Mouse (Mus musculus) olfactory bulb, adult 2 months (tissue): ENCODE measurements around the gene Ift122. TPM values are rescaled to one million over a fixed set of nuclear protein-coding genes. Genes with fewer than 3 reads are reported as not detected.

Experiments used
- H3K27ac ChIP-seq: fragments of 200-500 bp; 2 replicates; pipeline ENCODE4 v1.5.1; 2012; ENCODE audit warnings: low read depth, low read length; ENCODE audit not compliant: insufficient read depth
- H3K4me1 ChIP-seq: fragments of 200-500 bp; 2 replicates; pipeline ENCODE4 v1.6.1; 2012; ENCODE audit warnings: low read length; ENCODE audit not compliant: control insufficient read depth, insufficient read depth
- H3K4me3 ChIP-seq: fragments of 200-500 bp; 2 replicates; pipeline ENCODE4 v1.5.1; 2012; ENCODE audit warnings: mild to moderate bottlenecking, low read depth, low read length, moderate library complexity; ENCODE audit not compliant: insufficient read depth
- CTCF ChIP-seq: fragments of 200-500 bp; IDR thresholded peaks from 2 replicates; pipeline ENCODE4 v1.5.1; 2012; ENCODE audit warnings: low read depth, mild to moderate bottlenecking, low read length, moderate library complexity; ENCODE audit not compliant: insufficient read depth
- POLR2A ChIP-seq: fragments of 200-500 bp; IDR thresholded peaks from 2 replicates; pipeline ENCODE4 v1.6.1; 2012; ENCODE audit warnings: mild to moderate bottlenecking, low read depth, low read length, moderate library complexity; ENCODE audit not compliant: insufficient read depth
- WGBS: fragments of 180-500 bp; shearing (Covaris S2); methylation state at CpG from one replicate; pipeline ENCODE4 v1.1.7; 2018; 5-methylcytosine and 5-hydroxymethylcytosine counted together
- polyA plus RNA-seq: library from polyadenylated mRNA; stranded (reverse); fragments of >200 nt; gene quantifications from 2 replicates; pipeline ENCODE4 v1.2.4, GENCODE M21; 2012; ENCODE audit warnings: low replicate concordance; ENCODE audit not compliant: missing spikeins, insufficient read depth, insufficient read length

Gene Ift122
- polyA plus RNA-seq, 1 experiment, result not detected

- WGBS, result 91% methylated on average over 15 of the region's 15 CpGs
- no peak overlapping the region for H3K27ac ChIP-seq
- H3K4me1 ChIP-seq, result peaks cover 17% of the 10 kb centered on the region
- TF ChIP-seq POLR2A, result no peak
- no peak for TF ChIP-seq CTCF
- H3K4me3 ChIP-seq, result no peak overlapping the region
Measured at GRCm38 (mm10) chr6:115967291-115967880, 114.1 kb downstream of the Ift122 start.

GRCm38 (mm10) chr6:115968086-115968485 is 114.8 kb downstream of the Ift122 start:
- Histone ChIP-seq H3K27ac (no peak overlapping the region), H3K4me1 (peaks cover 19% of the 10 kb centered on the region), H3K4me3 (no peak overlapping the region)
- 83% methylated on average over 5 of the region's 5 CpGs for WGBS
- no peak for TF ChIP-seq CTCF
- TF ChIP-seq POLR2A, result no peak

- peaks cover 23% of the 10 kb centered on the region for H3K4me1 ChIP-seq
- WGBS, result 79% methylated on average over 6 of the region's 6 CpGs
- no peak overlapping the region for H3K27ac ChIP-seq
- no peak for TF ChIP-seq POLR2A
- TF ChIP-seq CTCF, result no peak
- H3K4me3 ChIP-seq, result no peak overlapping the region
Measured at GRCm38 (mm10) chr6:115968700-115969099, 115.4 kb downstream of the Ift122 start.

GRCm38 (mm10) chr6:115969103-115969502 is 115.8 kb downstream of the Ift122 start:
- H3K4me1 ChIP-seq, result peaks cover 25% of the 10 kb centered on the region
- H3K4me3 ChIP-seq, result no peak overlapping the region
- no peak for TF ChIP-seq CTCF
- 88% methylated on average over 9 of the region's 9 CpGs for WGBS
- H3K27ac ChIP-seq, result no peak overlapping the region

- peaks cover 29% of the 10 kb centered on the region for H3K4me1 ChIP-seq
- no peak overlapping the region for H3K27ac ChIP-seq
- 88% methylated on average over 5 of the region's 6 CpGs for WGBS
- no peak overlapping the region for H3K4me3 ChIP-seq
- TF ChIP-seq POLR2A (no peak), CTCF (no peak)
Measured at GRCm38 (mm10) chr6:115969952-115970351, 116.7 kb downstream of the Ift122 start.

- TF ChIP-seq POLR2A (no peak), CTCF (no peak)
- 75% methylated on average over 13 of the region's 13 CpGs for WGBS
- Histone ChIP-seq H3K27ac (no peak overlapping the region), H3K4me1 (peaks cover 29% of the 10 kb centered on the region), H3K4me3 (no peak overlapping the region)
Measured at GRCm38 (mm10) chr6:115971273-115972060, 118.2 kb downstream of the Ift122 start.

- Histone ChIP-seq H3K4me3 (no peak overlapping the region), H3K27ac (no peak overlapping the region), H3K4me1 (peaks cover 29% of the 10 kb centered on the region)
- WGBS, result 68% methylated on average over 7 of the region's 7 CpGs
- TF ChIP-seq POLR2A, result no peak
- no peak for TF ChIP-seq CTCF
Measured at GRCm38 (mm10) chr6:115972083-115972764, 119.0 kb downstream of the Ift122 start.

GRCm38 (mm10) chr6:115973139-115973875 is 120.0 kb downstream of the Ift122 start:
- TF ChIP-seq POLR2A, result no peak
- TF ChIP-seq CTCF, result no peak
- H3K4me3 ChIP-seq, result no peak overlapping the region
- 85% methylated on average over 15 of the region's 15 CpGs for WGBS
- H3K27ac ChIP-seq, result no peak overlapping the region
- peaks cover 29% of the 10 kb centered on the region for H3K4me1 ChIP-seq
